Mouse (Mus musculus) MEL (cell line): ENCODE measurements around the gene Bcan. TPM values are rescaled to one million over a fixed set of nuclear protein-coding genes. Genes with fewer than 3 reads are reported as not detected.

Source experiments
- DNase-seq: peaks from one replicate; pipeline ENCODE4 v3.0.0; 2011; ENCODE audit warnings: low read depth, low spot score
- H3K27ac ChIP-seq: 2 replicates; pipeline ENCODE4 v1.5.1; 2012; ENCODE audit warnings: low read depth, mild to moderate bottlenecking, control low read depth, low read length, moderate library complexity; ENCODE audit not compliant: control insufficient read depth
- H3K27me3 ChIP-seq, 2 experiments: fragments of 150-350 bp in 1 of 2; sonication (generic) in 1 of 2; 2 replicates each; pipeline ENCODE4 v1.6.1; 2012; ENCODE audit warnings: low read length in 2 of 2, mild to moderate bottlenecking in 2 of 2, improper control_type of control experiment in 1 of 2, moderate library complexity in 1 of 2; ENCODE audit not compliant: insufficient read depth in 2 of 2, control insufficient read depth in 1 of 2
- H3K36me3 ChIP-seq, 2 experiments: 2 replicates each; pipeline ENCODE4 v1.6.1; 2012 to 2014; ENCODE audit warnings: low read length in 2 of 2, improper control_type of control experiment in 1 of 2, inconsistent platforms in 1 of 2, mild to moderate bottlenecking in 1 of 2; ENCODE audit not compliant: insufficient read depth in 2 of 2, control insufficient read depth in 1 of 2
- H3K4me1 ChIP-seq, 2 experiments: fragments of 150-350 bp in 1 of 2; sonication (generic) in 1 of 2; 2 replicates each; pipeline ENCODE4 v1.6.1; 2012; ENCODE audit warnings: low read length in 2 of 2, improper control_type of control experiment in 1 of 2, mild to moderate bottlenecking in 1 of 2; ENCODE audit not compliant: insufficient read depth in 2 of 2, control insufficient read depth in 1 of 2
- H3K4me3 ChIP-seq, 2 experiments: fragments of 150-350 bp in 1 of 2; sonication (generic) in 1 of 2; 2 replicates each; pipeline ENCODE4 v1.5.1; 2012; ENCODE audit warnings: low read depth in 2 of 2, low read length in 2 of 2, mild to moderate bottlenecking in 2 of 2, moderate library complexity in 2 of 2, control low read depth in 1 of 2, improper control_type of control experiment in 1 of 2; ENCODE audit not compliant: control insufficient read depth in 1 of 2, insufficient read depth in 1 of 2
- H3K79me2 ChIP-seq: 2 replicates; pipeline ENCODE4 v1.6.1; 2012; ENCODE audit warnings: mild to moderate bottlenecking, low read length, moderate library complexity; ENCODE audit not compliant: control insufficient read depth, poor library complexity, insufficient read depth
- H3K9ac ChIP-seq: 2 replicates; pipeline ENCODE4 v1.6.1; 2012; ENCODE audit warnings: low read depth, mild to moderate bottlenecking, control low read depth, low read length, moderate library complexity; ENCODE audit not compliant: control insufficient read depth, poor library complexity, severe bottlenecking
- H3K9me3 ChIP-seq: fragments of 150-350 bp; sonication (generic); replicated peaks from 2 replicates; pipeline ENCODE4 v1.6.1; 2012; ENCODE audit warnings: mild to moderate bottlenecking, low read length, improper control_type of control experiment, moderate library complexity; ENCODE audit not compliant: insufficient read depth
- BHLHE40 ChIP-seq: IDR thresholded peaks from 2 replicates; pipeline ENCODE4 v1.6.1; 2012; ENCODE audit warnings: low read depth, mild to moderate bottlenecking, inconsistent platforms, low read length, improper control_type of control experiment, borderline replicate concordance
- CHD1 ChIP-seq: IDR thresholded peaks from 2 replicates; pipeline ENCODE4 v1.6.1; 2012; ENCODE audit warnings: low read depth, mild to moderate bottlenecking, inconsistent platforms, low read length, improper control_type of control experiment
- ETS1 ChIP-seq: IDR thresholded peaks from 2 replicates; pipeline ENCODE4 v1.6.1; 2012; ENCODE audit warnings: low read depth, mild to moderate bottlenecking, inconsistent platforms, low read length, improper control_type of control experiment, moderate library complexity
- KAT2A ChIP-seq: conservative IDR thresholded peaks from 2 replicates; pipeline ENCODE4 v1.6.1; 2012; ENCODE audit warnings: low read depth, low read length, improper control_type of control experiment, inconsistent platforms
- MAFK ChIP-seq: IDR thresholded peaks from 2 replicates; pipeline ENCODE4 v1.6.1; 2011; ENCODE audit warnings: low read depth, mild to moderate bottlenecking, low read length, improper control_type of control experiment, borderline replicate concordance
- MEF2A ChIP-seq: IDR thresholded peaks from 2 replicates; pipeline ENCODE4 v1.6.1; 2014; ENCODE audit warnings: low read depth, mild to moderate bottlenecking, inconsistent platforms, low read length, improper control_type of control experiment; ENCODE audit not compliant: poor library complexity, insufficient replicate concordance, severe bottlenecking; ENCODE audit errors: extremely low read depth
- MXI1 ChIP-seq: IDR thresholded peaks from 2 replicates; pipeline ENCODE4 v1.6.1; 2011; ENCODE audit warnings: mild to moderate bottlenecking, low read depth, low read length, improper control_type of control experiment
- MYC ChIP-seq: IDR thresholded peaks from 2 replicates; pipeline ENCODE4 v1.6.1; 2011; ENCODE audit warnings: low read depth, mild to moderate bottlenecking, low read length, improper control_type of control experiment, moderate library complexity
- POLR2A ChIP-seq, 2 experiments: IDR thresholded peaks; 2 replicates each; pipeline ENCODE4 v1.6.1; 2011 to 2012; ENCODE audit warnings: low read length in 2 of 2, mild to moderate bottlenecking in 2 of 2, control low read depth in 1 of 2, improper control_type of control experiment in 1 of 2, low read depth in 1 of 2, moderate library complexity in 1 of 2; ENCODE audit not compliant: control insufficient read depth in 1 of 2, insufficient read depth in 1 of 2, poor library complexity in 1 of 2
- POLR2AphosphoS5 ChIP-seq: IDR thresholded peaks from 2 replicates; pipeline ENCODE4 v1.6.1; 2012; ENCODE audit warnings: low read depth, borderline replicate concordance, mild to moderate bottlenecking, inconsistent platforms, low read length, moderate library complexity, mixed read lengths
- RAD21 ChIP-seq: IDR thresholded peaks from 2 replicates; pipeline ENCODE4 v1.6.1; 2011; ENCODE audit warnings: mild to moderate bottlenecking, low read depth, low read length, improper control_type of control experiment
- SIN3A ChIP-seq: IDR thresholded peaks from 2 replicates; pipeline ENCODE4 v1.6.1; 2012; ENCODE audit warnings: low read length, improper control_type of control experiment, inconsistent platforms
- SMC3 ChIP-seq: IDR thresholded peaks from 2 replicates; pipeline ENCODE4 v1.6.1; 2011; ENCODE audit warnings: low read depth, low read length, improper control_type of control experiment
- TCF12 ChIP-seq: IDR thresholded peaks from 2 replicates; pipeline ENCODE4 v1.6.1; 2014; ENCODE audit warnings: low read depth, mild to moderate bottlenecking, inconsistent platforms, low read length, improper control_type of control experiment, moderate library complexity
- UBTF ChIP-seq: IDR thresholded peaks from 2 replicates; pipeline ENCODE4 v1.6.1; 2012; ENCODE audit warnings: low read depth, mild to moderate bottlenecking, inconsistent platforms, low read length, improper control_type of control experiment, moderate library complexity, borderline replicate concordance; ENCODE audit not compliant: insufficient read depth
- USF2 ChIP-seq, 2 experiments: IDR thresholded peaks; 2 replicates each; pipeline ENCODE4 v1.6.1; 2011 to 2012; ENCODE audit warnings: improper control_type of control experiment in 2 of 2, low read length in 2 of 2, borderline replicate concordance in 1 of 2, inconsistent platforms in 1 of 2, low read depth in 1 of 2, mild to moderate bottlenecking in 1 of 2; ENCODE audit not compliant: insufficient read depth in 1 of 2
- ZKSCAN1 ChIP-seq: IDR thresholded peaks from 2 replicates; pipeline ENCODE4 v1.6.1; 2012; ENCODE audit warnings: low read depth, mild to moderate bottlenecking, inconsistent platforms, low read length, improper control_type of control experiment, moderate library complexity
- polyA plus RNA-seq, 2 experiments: library from polyadenylated mRNA; stranded (reverse) in 1 of 2; unstranded in 1 of 2; fragments of >175 nt in 1 of 2; fragments of >200 nt in 1 of 2; gene quantifications; 2 replicates each; pipeline versions ENCODE4 v1.2.1 to v1.2.4; 2012; ENCODE audit warnings: low replicate concordance in 2 of 2, low read depth in 1 of 2; ENCODE audit not compliant: insufficient read length in 2 of 2, insufficient read depth in 1 of 2, missing spikeins in 1 of 2
- total RNA-seq: library from RNA; depleted of rRNA; stranded (reverse); fragments of 300-350 nt; gene quantifications from 2 replicates; pipeline ENCODE4 v1.2.3, GENCODE M21; 2012

The Bcan gene
- total and polyA plus RNA-seq, 3 experiments, result not detected

DNA sequence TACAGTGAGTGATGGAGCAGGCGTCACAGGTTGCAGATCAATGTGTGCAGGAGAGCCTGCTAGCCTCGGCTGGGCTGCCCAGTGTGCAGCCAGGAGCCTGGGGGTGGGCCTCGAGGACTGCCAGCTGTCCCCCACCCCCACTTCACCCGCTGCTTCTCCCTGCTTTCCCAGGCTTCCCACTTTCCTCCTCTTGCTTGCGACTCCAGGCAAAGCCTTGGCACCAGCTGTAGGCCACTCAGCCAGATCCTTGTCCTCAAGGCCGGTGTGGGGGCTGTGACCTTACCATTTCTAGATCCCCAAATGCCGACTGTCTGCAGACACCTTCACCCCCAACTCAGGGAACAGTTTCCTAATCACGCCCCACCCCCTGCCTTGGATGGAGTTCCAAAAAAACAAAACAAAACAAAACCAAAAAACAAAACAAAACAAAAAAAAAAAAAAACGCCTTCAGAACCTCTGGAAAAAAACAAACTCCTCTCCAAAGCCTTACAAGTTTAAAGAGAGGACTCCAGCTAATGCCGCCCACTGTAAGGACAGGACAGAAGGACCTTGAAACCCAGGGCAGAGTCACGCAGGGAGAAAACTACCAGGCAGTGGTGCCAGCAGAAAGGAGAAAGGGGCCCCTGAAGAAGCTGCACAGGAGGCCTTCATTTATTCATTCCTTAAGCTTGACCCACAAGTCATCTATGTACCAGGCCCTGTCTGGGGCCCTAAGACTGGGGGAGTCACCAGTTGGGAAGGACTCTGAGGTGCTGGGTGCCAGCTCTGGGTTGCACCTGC lies 976 bp upstream of the Bcan start:
- no peak for DNase-seq
- Histone ChIP-seq H3K9me3 (no peaks in the 10 kb centered on the region), H3K36me3 (no peaks in the 10 kb centered on the region), H3K4me1 (no peaks in the 10 kb centered on the region), H3K9ac (no peak overlapping the region), H3K4me3 (no peak overlapping the region), H3K27ac (no peak overlapping the region), H3K79me2 (no peaks in the 10 kb centered on the region), H3K27me3 (no peaks in the 10 kb centered on the region; a peak in 1 of 4 replicates)
- TF ChIP-seq BHLHE40 (no peak), UBTF (no peak)

DNA sequence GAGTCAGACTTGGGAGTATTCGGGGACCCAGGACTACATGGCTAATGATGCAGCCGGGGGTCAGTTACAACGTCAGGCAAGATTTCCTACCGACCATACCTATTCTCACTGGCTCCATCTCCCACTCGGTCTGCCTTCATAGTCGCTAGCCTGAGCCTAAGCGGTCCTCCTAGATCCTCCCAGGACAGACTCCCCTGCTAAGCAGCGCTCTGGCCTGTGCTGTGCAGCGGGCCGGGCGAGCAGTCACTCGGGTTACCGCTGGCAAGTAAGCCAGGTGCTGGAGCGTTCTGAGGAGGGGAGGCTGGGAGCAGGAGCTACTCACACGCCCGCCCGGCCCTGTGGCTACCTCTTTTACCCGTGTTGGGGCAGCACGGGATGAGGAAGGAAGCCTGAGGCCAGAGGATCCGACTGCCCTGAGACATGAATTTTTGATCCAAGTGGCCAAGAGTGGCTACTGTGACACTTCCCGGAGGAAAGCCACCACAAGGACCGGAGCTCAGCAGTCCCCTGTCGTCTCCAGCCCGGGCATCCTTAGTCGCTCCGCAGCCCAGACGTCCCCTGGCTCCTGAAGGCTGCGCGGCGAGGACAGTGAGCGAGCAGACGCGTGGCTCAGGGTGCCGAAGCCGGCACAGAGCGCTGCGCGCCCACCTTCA lies 661 bp downstream of the Bcan start:
- Histone ChIP-seq H3K36me3 (no peaks in the 10 kb centered on the region), H3K27ac (no peak overlapping the region), H3K4me1 (no peaks in the 10 kb centered on the region), H3K27me3 (no peaks in the 10 kb centered on the region; a peak in 1 of 4 replicates), H3K4me3 (no peak overlapping the region), H3K9ac (no peak overlapping the region), H3K79me2 (no peaks in the 10 kb centered on the region)
- DNase-seq, result no peak
- no peak for TF ChIP-seq BHLHE40
- TF ChIP-seq TCF12, result no peak
- no peak for TF ChIP-seq SIN3A
- no peak for TF ChIP-seq ZKSCAN1
- TF ChIP-seq ETS1, result no peak
- no peak for TF ChIP-seq MYC
- no peak for TF ChIP-seq POLR2AphosphoS5
- no peak for TF ChIP-seq USF2 (IDR thresholded peaks at IDR 0.05; ENCODE audit: borderline replicate concordance in 1 of 2, insufficient read depth in 1 of 2, low read depth in 1 of 2, low read length in 2 of 2)
- no peak for TF ChIP-seq MAFK
- no peak for TF ChIP-seq POLR2A (IDR thresholded peaks at IDR 0.05; ENCODE audit: control insufficient read depth in 1 of 2, insufficient read depth in 1 of 2, low read depth in 1 of 2, low read length in 2 of 2, poor library complexity in 1 of 2)
- TF ChIP-seq MXI1, result no peak
- no peak for TF ChIP-seq KAT2A
- no peak for TF ChIP-seq RAD21
- TF ChIP-seq MEF2A, result no peak
- no peak for TF ChIP-seq CHD1
- no peak for TF ChIP-seq SMC3
- TF ChIP-seq, all 39 proteins: peak for 0
- no peaks in the 10 kb centered on the region for H3K9me3 ChIP-seq
